Mouse (Mus musculus) right cerebral cortex, postnatal 25 days (tissue): ENCODE measurements around the gene Ddx19a.
"Not testable (repeated sequence)": the region's sequence is repeated elsewhere in the genome, so short reads cannot be mapped to it uniquely, and the experiment has no call there.

Source experiments
- DNase-seq: peaks from one replicate; pipeline ENCODE4 v3.0.0; 2022

Gene Ddx19a

GRCm38 (mm10) chr8:110932444-110932843 is 65.2 kb downstream of the Ddx19a start:
- no peak for DNase-seq

DNA sequence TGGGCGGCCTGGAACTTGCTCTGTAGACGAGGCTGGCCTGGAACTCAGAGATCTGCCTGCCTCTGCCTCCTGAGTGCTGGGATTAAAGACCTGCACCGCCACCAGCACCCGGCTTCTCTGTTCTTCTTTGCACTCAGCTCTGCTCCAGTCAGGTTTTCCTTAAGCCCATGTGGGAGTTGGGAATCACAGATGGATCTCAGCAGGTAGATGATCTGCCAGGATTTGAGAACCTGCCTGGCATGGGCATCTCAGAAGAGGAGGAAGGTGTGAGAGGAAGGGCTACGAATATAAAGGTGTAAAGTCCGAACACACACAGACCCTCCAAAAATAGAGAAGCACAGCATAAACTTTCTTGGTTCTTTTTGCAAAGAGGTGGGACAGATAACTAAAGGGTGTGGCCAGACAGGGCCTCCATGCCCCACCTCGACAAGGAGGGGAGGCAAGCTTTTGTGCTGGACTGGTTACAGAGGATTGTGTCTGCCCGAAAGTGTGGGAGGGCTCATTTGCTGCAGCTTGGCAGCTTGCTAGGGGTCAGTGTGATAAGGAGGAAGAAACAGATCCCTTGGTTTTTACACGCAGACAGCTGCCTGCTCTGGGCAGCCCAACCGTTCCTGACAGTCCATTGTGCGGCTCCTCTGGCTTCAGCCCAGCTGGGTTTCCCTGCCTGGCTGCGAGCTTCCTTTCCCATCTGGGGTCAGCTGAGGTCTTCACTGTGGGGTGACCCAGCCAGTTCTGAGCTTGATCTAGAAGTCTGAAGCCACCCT is 66.2 kb downstream of the Ddx19a start:
- no peak for DNase-seq

DNA sequence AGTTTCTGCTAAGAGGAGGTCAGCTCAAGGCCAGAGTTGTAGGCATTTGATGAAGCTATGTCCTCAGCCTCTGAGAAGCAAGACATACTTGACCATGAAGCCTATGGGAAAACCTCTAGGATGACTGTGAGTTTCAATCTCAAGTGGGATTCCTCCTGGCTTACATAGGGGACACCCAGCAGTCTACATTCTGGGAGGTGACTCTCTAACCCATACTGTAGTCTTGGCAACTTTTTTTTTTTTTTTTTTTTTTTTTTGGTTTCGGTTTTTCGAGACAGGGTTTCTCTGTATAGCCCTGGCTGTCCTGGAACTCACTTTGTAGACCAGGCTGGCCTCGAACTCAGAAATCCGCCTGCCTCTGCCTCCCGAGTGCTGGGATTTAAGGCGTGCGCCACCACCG is 67.9 kb downstream of the Ddx19a start:
- not testable (repeated sequence) for DNase-seq

- DNase-seq: no peak
Measured at GRCm38 (mm10) chr8:110929066-110929465, 68.5 kb downstream of the Ddx19a start.

- no peak for DNase-seq
Measured at GRCm38 (mm10) chr8:110928435-110928834, 69.2 kb downstream of the Ddx19a start.

GRCm38 (mm10) chr8:110926690-110927089 is 70.9 kb downstream of the Ddx19a start:
- no peak for DNase-seq

GRCm38 (mm10) chr8:110925691-110926140 is 71.9 kb downstream of the Ddx19a start:
- DNase-seq: no peak
